Mouse (Mus musculus) thymus, postnatal 25 days (tissue): Measurements from ENCODE around the gene Zfp988.
"Not testable (repeated sequence)": the region's sequence is repeated elsewhere in the genome, so short reads cannot be mapped to it uniquely, and the experiment has no call there.

Experiments used
- DNase-seq: peaks from one replicate; pipeline ENCODE4 v3.0.0; 2022

The Zfp988 gene

GRCm38 (mm10) chr4:147345061-147345554 is 39.6 kb downstream of the Zfp988 start:
- not testable (repeated sequence) for DNase-seq

DNA sequence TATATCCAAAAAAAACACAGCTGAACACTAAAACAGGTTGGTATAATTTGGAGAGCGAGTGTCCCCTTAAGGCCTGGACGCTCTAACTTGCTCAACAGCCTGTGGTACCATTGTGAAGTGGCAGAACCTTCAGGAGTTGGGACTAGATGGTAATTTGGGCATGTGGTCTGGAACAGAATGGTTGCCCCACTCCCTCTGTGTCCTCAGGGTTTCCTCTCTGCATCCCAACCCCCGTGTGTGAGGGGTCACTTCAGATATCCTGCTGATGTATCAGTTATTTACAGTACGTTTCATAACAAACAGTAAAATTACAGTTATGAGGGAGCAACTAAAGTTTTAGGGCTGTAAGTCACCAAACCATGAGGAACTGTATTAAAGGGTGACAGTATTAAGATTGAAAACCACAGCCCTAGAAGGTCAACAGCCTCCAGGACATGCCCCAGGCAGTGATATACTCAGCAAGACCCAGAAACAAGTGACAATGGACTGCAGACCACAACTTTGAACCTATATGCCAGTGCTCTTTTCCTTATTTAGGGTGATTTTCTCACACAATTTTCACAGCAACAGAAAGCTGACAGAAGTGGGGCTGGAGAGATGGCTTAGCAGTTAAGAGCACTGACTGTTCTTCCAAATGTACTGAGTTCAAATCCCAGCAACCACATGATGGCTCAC is 41.0 kb downstream of the Zfp988 start:
- not testable (repeated sequence) for DNase-seq

- not testable (repeated sequence) for DNase-seq
Measured at GRCm38 (mm10) chr4:147347300-147347699, 41.8 kb downstream of the Zfp988 start.

GRCm38 (mm10) chr4:147347880-147348279 is 42.4 kb downstream of the Zfp988 start:
- DNase-seq: not testable (repeated sequence)

- DNase-seq: not testable (repeated sequence)
Measured at GRCm38 (mm10) chr4:147348401-147348800, 42.9 kb downstream of the Zfp988 start.

GRCm38 (mm10) chr4:147348906-147349686 is 43.6 kb downstream of the Zfp988 start:
- DNase-seq: not testable (repeated sequence)

DNA sequence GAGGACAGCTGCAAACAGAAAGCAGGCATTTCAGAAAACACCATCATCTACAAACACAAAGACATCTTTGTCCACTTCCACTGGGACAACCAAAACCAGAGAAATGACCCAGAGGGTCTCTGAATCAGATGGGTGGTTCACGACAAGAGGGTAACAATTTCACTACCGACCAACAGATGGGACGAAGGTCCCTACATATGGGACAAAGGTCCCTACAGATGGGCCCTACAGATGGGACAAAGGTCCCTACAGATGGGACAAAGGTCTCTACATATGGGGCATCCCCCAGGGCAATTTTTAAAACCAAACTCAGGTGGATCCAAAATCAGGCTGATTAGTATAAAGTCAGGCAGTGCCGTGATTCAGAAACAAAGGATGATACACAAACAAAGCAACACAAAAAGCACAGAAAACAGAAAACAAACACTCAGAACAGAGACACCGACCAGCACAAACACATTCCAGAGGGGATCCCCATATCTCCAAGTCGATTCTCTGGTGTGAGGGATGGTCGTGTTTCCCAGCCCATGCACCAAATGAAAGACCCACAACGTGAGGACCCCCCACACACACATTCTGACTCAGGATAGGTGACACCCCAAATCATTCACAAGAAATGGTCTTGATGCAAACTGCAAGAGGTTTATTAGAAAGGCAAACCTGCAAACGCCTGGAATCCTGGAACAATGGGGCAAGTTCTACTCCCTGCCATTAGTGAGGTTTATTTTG is 44.4 kb downstream of the Zfp988 start:
- not testable (repeated sequence) for DNase-seq

- DNase-seq: not testable (repeated sequence)
Measured at GRCm38 (mm10) chr4:147350541-147350940, 45.1 kb downstream of the Zfp988 start.

DNA sequence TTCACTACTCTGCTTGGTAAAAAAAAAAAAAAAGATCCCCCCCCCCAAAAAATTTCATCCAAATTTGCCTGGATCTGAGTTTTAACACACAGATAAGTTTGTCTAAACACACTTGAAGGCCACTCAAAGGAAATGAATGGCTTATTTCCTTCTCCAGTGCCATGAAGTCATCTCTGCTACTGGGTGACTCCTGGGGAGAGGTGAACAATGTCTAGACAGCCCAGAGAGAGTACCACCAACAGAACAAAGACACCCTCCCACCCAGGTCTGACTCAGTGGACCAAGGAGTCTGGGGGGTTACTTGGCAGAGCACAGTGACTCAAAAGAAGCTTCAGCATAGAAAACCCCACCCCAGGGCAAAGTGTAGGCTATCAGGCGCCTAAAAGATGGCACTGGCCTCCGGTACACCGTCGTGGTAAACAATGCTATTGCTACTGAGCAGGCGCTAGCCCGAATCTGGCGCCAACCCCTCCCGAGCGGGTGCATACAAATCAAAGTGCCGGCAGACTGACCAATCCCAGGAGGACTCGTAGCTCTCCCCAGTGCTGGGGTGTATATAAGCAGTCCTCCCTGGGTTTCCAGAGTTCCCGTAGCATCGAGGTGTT is 46.0 kb downstream of the Zfp988 start:
- DNase-seq: not testable (repeated sequence)

DNA sequence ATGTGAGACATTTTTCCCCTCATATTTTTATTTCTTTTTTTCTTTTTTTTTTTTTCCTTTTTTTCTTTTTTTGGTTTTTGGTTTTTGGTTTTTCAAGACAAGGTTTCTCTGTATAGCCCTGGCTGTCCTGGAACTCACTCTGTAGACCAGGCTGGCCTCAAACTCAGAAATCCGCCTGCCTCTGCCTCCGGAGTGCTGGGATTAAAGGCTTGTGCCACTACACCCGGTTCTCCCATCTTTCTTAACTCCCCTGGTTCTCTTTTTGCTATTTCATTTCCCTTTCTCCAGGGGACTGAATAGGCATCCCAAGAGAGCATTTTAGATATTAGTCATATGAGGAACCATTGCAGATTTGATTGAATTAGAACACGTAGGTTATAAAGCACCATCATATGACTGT is 48.2 kb downstream of the Zfp988 start:
- not testable (repeated sequence) for DNase-seq

GRCm38 (mm10) chr4:147356042-147356441 is 50.6 kb downstream of the Zfp988 start:
- not testable (repeated sequence) for DNase-seq

DNA sequence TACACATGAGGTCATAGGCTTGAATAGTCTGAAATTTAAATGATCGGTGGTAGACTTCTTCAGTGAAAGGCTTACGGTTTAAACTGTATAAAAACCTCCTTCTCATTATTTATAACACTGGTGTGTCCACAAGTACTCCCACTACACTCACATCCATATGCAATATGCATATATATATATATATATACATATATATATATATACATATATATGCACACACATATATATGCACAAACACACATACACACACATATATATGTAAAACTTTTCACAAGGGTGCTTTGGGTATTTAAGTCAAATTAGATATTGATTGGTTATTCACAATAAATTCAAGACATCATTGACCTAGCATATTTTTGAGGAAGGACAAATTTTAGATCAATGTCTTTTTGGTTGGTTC is 51.7 kb downstream of the Zfp988 start:
- DNase-seq: not testable (repeated sequence)

- not testable (repeated sequence) for DNase-seq
Measured at GRCm38 (mm10) chr4:147361003-147361402, 55.5 kb downstream of the Zfp988 start, which contains the start of gene Zfp978. Zfp978 (plus strand) TSS chr4:147361303.

- DNase-seq: not testable (repeated sequence)
Measured at GRCm38 (mm10) chr4:147361872-147362271, 56.4 kb downstream of the Zfp988 start.

DNA sequence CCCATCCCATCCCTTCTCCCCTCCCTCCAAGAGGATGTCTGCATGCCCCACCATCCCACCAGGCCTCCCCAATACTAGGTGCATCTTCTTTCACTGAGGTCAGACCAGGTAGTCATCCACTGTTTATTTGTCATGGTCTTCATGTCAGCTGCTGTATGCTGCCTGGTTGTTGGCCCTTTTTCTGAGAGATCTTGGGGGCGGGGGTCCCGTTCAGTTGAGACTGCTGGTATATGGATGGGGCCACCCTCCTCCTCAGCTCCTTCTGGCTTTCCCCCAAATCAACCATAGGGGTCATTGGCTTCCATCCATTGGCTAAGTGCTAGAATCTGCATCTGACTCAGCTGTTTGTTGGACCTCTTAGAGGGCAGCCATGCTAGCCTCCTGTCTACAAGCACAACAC is 64.1 kb downstream of the Zfp988 start:
- DNase-seq: not testable (repeated sequence)

GRCm38 (mm10) chr4:147383199-147383598 is 77.7 kb downstream of the Zfp988 start:
- DNase-seq: not testable (repeated sequence)
